Mouse (Mus musculus): ENCODE measurements around the gene Sun1. TPM values are rescaled to one million over a fixed set of nuclear protein-coding genes. Genes with fewer than 3 reads are reported as not detected.

Sun1 gene
- polyA plus RNA-seq, 2 experiments, result 53.7 to 65.3 TPM

DNA sequence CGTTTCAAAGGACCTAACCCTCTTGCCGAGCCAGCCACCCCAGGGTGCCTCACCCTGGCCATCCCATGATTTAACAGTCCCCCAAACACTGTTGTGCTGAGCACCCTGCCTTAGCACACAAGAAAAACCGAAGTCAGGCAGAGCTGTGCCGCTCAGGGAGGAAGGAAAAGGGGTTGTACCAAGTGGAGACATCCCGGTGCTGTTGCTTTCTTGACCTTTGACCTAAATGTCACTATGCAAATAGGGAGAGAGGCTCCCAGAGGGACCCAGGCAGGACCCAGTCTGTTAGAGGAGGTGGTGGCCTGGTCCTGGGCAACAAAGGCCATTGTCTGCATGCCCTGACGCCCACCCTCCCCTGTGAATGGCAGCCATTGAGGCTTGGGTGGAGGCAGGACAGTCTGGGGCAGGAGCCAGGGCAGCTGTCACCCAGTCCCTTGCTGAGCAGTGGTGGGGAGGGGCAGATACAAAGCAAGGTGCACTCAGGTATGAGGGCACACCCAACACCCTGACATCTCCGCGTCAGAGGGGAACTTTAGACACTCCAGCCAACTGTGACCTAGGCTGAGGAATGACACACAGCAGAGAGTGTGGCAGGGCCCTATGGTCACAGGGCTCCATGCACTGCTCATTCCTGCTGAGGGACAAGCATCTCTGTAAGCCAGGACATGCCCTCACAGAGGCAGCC, 85.1 kb downstream of the Sun1 start:
- DNase-seq (ENCODE audit: low spot score) (no peak), ATAC-seq (ENCODE audit: low FRiP score, low read depth) (no peak)
- Histone ChIP-seq H3K27ac (replicated peaks; ENCODE audit: low read depth, low read length) (no peak overlapping the region), H3K4me1 (ENCODE audit: control insufficient read depth, insufficient read depth, low read length) (no peaks in the 10 kb centered on the region), H3K36me3 (ENCODE audit: control insufficient read depth, insufficient read depth, low read length) (no peaks in the 10 kb centered on the region), H3K9me3 (ENCODE audit: control insufficient read depth, low read length) (no peaks in the 10 kb centered on the region), H3K27me3 (ENCODE audit: control insufficient read depth, insufficient read depth, low read length) (no peaks in the 10 kb centered on the region), H3K4me2 (replicated peaks; ENCODE audit: low read depth, low read length, severe bottlenecking) (no peak overlapping the region), H3K4me3 (replicated peaks; ENCODE audit: low read length) (no peak overlapping the region), H3K9ac (ENCODE audit: low read depth, low read length, severe bottlenecking) (no peak overlapping the region)
- 59% methylated on average over 8 of the region's 8 CpGs for WGBS
- TF ChIP-seq POLR2A (IDR thresholded peaks at IDR 0.05; ENCODE audit: borderline replicate concordance, extremely low read depth, insufficient read depth, insufficient read length), result no peak

DNA sequence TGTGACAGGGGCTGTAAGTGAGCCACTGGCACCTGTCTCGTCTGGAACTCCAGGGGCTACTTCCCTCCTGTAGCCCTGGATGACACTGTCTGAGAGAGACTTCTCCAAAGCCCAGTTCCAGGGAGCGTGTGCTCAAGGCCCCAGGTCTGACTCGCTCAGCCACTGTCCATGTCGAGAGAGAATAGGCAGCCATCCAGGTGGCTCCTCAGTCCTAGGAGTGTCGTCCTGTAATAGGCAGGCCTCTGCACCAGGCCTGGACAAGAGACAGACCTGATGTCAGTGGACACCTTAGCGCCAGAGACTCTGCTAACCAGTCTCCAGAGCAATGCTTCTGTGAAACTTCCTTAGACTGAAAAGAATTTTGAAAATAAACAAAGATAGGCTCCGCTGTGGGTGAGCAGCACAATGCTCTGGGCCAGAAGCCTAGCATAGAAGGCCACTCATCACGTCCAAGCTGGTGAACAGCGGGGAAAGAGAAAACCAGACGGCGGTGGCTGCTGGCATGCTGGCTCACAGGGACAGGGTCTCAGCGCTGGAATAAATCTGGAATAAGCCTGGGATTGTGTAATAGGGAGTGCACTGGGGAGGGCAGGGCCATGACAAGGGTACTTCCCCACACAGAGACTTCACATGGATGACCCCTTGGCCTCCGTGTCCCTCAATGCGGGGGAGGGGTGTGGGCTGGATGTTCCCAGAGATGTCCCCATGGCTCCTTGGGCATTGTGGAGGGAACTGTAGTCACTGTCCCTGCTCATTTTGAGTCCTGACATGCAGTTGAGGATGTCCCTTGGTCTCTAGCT, 85.9 kb downstream of the Sun1 start:
- H3K9ac ChIP-seq (ENCODE audit: low read depth, low read length, severe bottlenecking), result no peak overlapping the region
- H3K9me3 ChIP-seq (ENCODE audit: control insufficient read depth, low read length), result no peaks in the 10 kb centered on the region
- H3K4me3 ChIP-seq (replicated peaks; ENCODE audit: low read length), result no peak overlapping the region
- no peak for TF ChIP-seq POLR2A (IDR thresholded peaks at IDR 0.05; ENCODE audit: borderline replicate concordance, extremely low read depth, insufficient read depth, insufficient read length)
- DNase-seq (ENCODE audit: low spot score) (no peak), ATAC-seq (ENCODE audit: low FRiP score, low read depth) (no peak)
- H3K27ac ChIP-seq (replicated peaks; ENCODE audit: low read depth, low read length), result no peak overlapping the region
- no peaks in the 10 kb centered on the region for H3K27me3 ChIP-seq (ENCODE audit: control insufficient read depth, insufficient read depth, low read length)
- H3K4me2 ChIP-seq (replicated peaks; ENCODE audit: low read depth, low read length, severe bottlenecking), result no peak overlapping the region
- WGBS, result 70% methylated on average over 14 of the region's 14 CpGs
- H3K4me1 ChIP-seq (ENCODE audit: control insufficient read depth, insufficient read depth, low read length), result no peaks in the 10 kb centered on the region
- H3K36me3 ChIP-seq (ENCODE audit: control insufficient read depth, insufficient read depth, low read length), result no peaks in the 10 kb centered on the region

DNA sequence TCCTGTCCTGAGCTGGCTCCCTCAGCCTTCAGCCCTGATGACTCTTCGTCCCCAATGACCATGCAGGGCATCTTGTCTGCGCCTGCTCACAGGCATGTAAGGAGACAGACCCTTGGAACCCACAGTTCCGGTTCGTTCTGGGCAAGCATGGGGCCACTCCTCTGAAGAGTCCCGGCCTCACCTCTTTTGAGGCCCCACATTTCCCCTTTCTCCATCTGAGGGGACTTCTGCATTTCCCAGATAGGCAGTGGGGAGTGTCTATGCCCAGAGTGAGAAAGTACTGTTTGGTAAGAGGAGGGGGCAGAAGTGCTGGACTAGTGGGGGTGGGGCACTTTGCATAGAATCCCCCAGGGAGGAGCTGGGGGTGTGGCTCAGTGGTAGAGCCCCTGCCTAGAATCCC, 86.7 kb downstream of the Sun1 start:
- Histone ChIP-seq H3K27me3 (ENCODE audit: control insufficient read depth, insufficient read depth, low read length) (no peaks in the 10 kb centered on the region), H3K4me2 (replicated peaks; ENCODE audit: low read depth, low read length, severe bottlenecking) (no peak overlapping the region), H3K4me1 (ENCODE audit: control insufficient read depth, insufficient read depth, low read length) (no peaks in the 10 kb centered on the region), H3K27ac (replicated peaks; ENCODE audit: low read depth, low read length) (no peak overlapping the region), H3K9ac (ENCODE audit: low read depth, low read length, severe bottlenecking) (no peak overlapping the region), H3K9me3 (ENCODE audit: control insufficient read depth, low read length) (no peaks in the 10 kb centered on the region), H3K36me3 (ENCODE audit: control insufficient read depth, insufficient read depth, low read length) (no peaks in the 10 kb centered on the region), H3K4me3 (replicated peaks; ENCODE audit: low read length) (no peak overlapping the region)
- no peak for ATAC-seq (ENCODE audit: low FRiP score, low read depth)
- DNase-seq (ENCODE audit: low spot score), result no peak
- WGBS, result 82% methylated on average over 5 of the region's 5 CpGs
- TF ChIP-seq POLR2A (IDR thresholded peaks at IDR 0.05; ENCODE audit: borderline replicate concordance, extremely low read depth, insufficient read depth, insufficient read length), result no peak

DNA sequence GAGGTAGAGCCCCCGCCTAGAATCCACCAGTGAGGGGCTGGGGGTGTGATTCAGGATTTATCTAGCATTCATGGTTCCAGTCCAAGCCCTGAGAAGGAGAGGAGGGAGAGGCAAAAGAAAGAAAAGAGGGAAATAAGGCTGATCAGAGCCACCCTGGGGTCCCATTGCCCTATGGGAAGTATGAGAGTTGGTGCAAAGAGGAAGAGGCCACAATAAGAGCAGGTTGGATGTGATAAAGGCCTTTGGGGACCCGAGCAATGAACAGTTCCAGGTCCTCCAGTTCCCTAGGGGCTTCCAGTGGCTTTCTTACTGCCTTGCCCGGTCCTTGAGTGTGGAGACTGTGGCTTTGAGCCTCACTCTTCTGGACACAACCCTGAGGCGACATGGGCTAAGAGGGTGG, 87.3 kb downstream of the Sun1 start:
- no peaks in the 10 kb centered on the region for H3K9me3 ChIP-seq (ENCODE audit: control insufficient read depth, low read length)
- no peak overlapping the region for H3K9ac ChIP-seq (ENCODE audit: low read depth, low read length, severe bottlenecking)
- H3K4me3 ChIP-seq (replicated peaks; ENCODE audit: low read length), result no peak overlapping the region
- H3K4me2 ChIP-seq (replicated peaks; ENCODE audit: low read depth, low read length, severe bottlenecking), result no peak overlapping the region
- no peaks in the 10 kb centered on the region for H3K36me3 ChIP-seq (ENCODE audit: control insufficient read depth, insufficient read depth, low read length)
- H3K4me1 ChIP-seq (ENCODE audit: control insufficient read depth, insufficient read depth, low read length), result no peaks in the 10 kb centered on the region
- H3K27ac ChIP-seq (replicated peaks; ENCODE audit: low read depth, low read length), result no peak overlapping the region
- 82% methylated on average over 4 of the region's 4 CpGs for WGBS
- TF ChIP-seq POLR2A (IDR thresholded peaks at IDR 0.05; ENCODE audit: borderline replicate concordance, extremely low read depth, insufficient read depth, insufficient read length), result no peak
- ATAC-seq (ENCODE audit: low FRiP score, low read depth), result no peak
- no peaks in the 10 kb centered on the region for H3K27me3 ChIP-seq (ENCODE audit: control insufficient read depth, insufficient read depth, low read length)
- no peak for DNase-seq (ENCODE audit: low spot score)

DNA sequence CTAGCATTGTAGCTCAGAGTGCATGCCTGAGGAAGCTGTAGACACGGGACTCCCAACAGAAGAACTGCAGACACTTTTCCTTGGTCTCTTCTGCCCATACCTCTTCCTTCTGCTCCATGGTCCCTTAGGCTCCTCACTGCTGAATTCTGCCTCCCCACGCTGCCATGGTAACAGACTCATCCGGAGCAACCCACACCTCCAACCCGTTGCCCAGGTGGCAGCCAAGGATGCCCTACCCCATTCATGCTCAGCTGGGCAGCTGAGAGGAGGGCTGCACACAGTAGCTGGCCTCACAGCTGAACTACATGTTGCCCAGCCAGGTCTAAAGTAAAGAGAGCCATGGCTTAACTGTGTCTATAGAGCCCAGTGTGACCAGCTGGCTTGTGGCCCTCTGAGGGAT, 88.2 kb downstream of the Sun1 start:
- 75% methylated on average over 4 of the region's 4 CpGs for WGBS
- ATAC-seq (ENCODE audit: low FRiP score, low read depth) (no peak), DNase-seq (ENCODE audit: low spot score) (no peak)
- no peak overlapping the region for H3K4me2 ChIP-seq (replicated peaks; ENCODE audit: low read depth, low read length, severe bottlenecking)
- H3K4me3 ChIP-seq (replicated peaks; ENCODE audit: low read length), result no peak overlapping the region
- no peaks in the 10 kb centered on the region for H3K27me3 ChIP-seq (ENCODE audit: control insufficient read depth, insufficient read depth, low read length)
- H3K9ac ChIP-seq (ENCODE audit: low read depth, low read length, severe bottlenecking), result no peak overlapping the region
- H3K4me1 ChIP-seq (ENCODE audit: control insufficient read depth, insufficient read depth, low read length), result no peaks in the 10 kb centered on the region
- no peak overlapping the region for H3K27ac ChIP-seq (replicated peaks; ENCODE audit: low read depth, low read length)
- H3K36me3 ChIP-seq (ENCODE audit: control insufficient read depth, insufficient read depth, low read length), result no peaks in the 10 kb centered on the region
- no peak for TF ChIP-seq POLR2A (IDR thresholded peaks at IDR 0.05; ENCODE audit: borderline replicate concordance, extremely low read depth, insufficient read depth, insufficient read length)
- H3K9me3 ChIP-seq (ENCODE audit: control insufficient read depth, low read length), result no peaks in the 10 kb centered on the region
